ENCODE assay signal across 7 mouse cellular contexts in genomic region chr4:126105131-126105783, GRCm38 (mm10). TPM values are rescaled to one million over a fixed set of nuclear protein-coding genes. Genes with fewer than 3 reads are reported as not detected.
DNase-seq lines count a peak whose midpoint lies in the region; ATAC-seq lines count a peak whose summit lies in the region.

No protein-coding gene starts in this region.

- no peak overlapping the region for H3K27ac ChIP-seq in lung, embryonic 15.5 days
- no peak overlapping the region for H3K27ac ChIP-seq in forebrain, embryonic 14.5 days (ENCODE audit: low read depth, low read length)
- H3K27ac ChIP-seq in limb, embryonic 13.5 days = no peak overlapping the region
- H3K27ac ChIP-seq in stomach, embryonic 14.5 days (ENCODE audit: low read length) = no peak overlapping the region

- H3K9me3 ChIP-seq in lung, embryonic 15.5 days = no peaks in the 10 kb centered on the region
- no peaks in the 10 kb centered on the region for H3K9me3 ChIP-seq in forebrain, embryonic 14.5 days (replicated peaks; ENCODE audit: control insufficient read depth, low read length)
- no peaks in the 10 kb centered on the region for H3K9me3 ChIP-seq in limb, embryonic 13.5 days
- no peaks in the 10 kb centered on the region for H3K9me3 ChIP-seq in stomach, embryonic 14.5 days (ENCODE audit: control insufficient read depth, low read depth, low read length)

- no peak for ATAC-seq in lung, embryonic 15.5 days (ENCODE audit: borderline replicate concordance, extremely low read depth, low FRiP score, low TSS enrichment)
- no peak for ATAC-seq in forebrain, embryonic 14.5 days
- ATAC-seq in limb, embryonic 13.5 days (ENCODE audit: low FRiP score, low read depth) = no peak
- no peak for ATAC-seq in stomach, embryonic 14.5 days (ENCODE audit: insufficient number of reproducible peaks, insufficient read depth, low FRiP score, low read depth)

- H3K9ac ChIP-seq in lung, embryonic 15.5 days = peak overlapping the region; percentile 75; the same call in 1 of the 2 replicates
- peak overlapping the region; percentile 86 for H3K9ac ChIP-seq in forebrain, embryonic 14.5 days (ENCODE audit: low read length)
- H3K9ac ChIP-seq in limb, embryonic 13.5 days = peak overlapping the region; percentile 87; the same call in 1 of the 2 replicates
- H3K9ac ChIP-seq in stomach, embryonic 14.5 days (replicated peaks; ENCODE audit: low read depth, low read length) = no peak overlapping the region

- H3K36me3 ChIP-seq in lung, embryonic 15.5 days = no peaks in the 10 kb centered on the region
- H3K36me3 ChIP-seq in forebrain, embryonic 14.5 days (ENCODE audit: control insufficient read depth, insufficient read depth, low read length) = no peaks in the 10 kb centered on the region
- no peaks in the 10 kb centered on the region; the same call in 1 of the 2 replicates for H3K36me3 ChIP-seq in limb, embryonic 13.5 days
- H3K36me3 ChIP-seq in stomach, embryonic 14.5 days (ENCODE audit: control insufficient read depth, insufficient read depth, low read length) = no peaks in the 10 kb centered on the region

- peak overlapping the region; percentile 89 for H3K4me3 ChIP-seq in lung, embryonic 15.5 days
- H3K4me3 ChIP-seq in forebrain, embryonic 14.5 days (ENCODE audit: low read depth, low read length) = peak overlapping the region; percentile 90
- peak overlapping the region; percentile 87 for H3K4me3 ChIP-seq in limb, embryonic 13.5 days
- peak overlapping the region; percentile 94; the same call in 1 of the 2 replicates for H3K4me3 ChIP-seq in stomach, embryonic 14.5 days (ENCODE audit: low read depth, low read length)

- peak overlapping the region; percentile 93 for H3K4me2 ChIP-seq in lung, embryonic 15.5 days
- H3K4me2 ChIP-seq in forebrain, embryonic 14.5 days (ENCODE audit: low read length) = peak overlapping the region; percentile 95
- H3K4me2 ChIP-seq in limb, embryonic 13.5 days (replicated peaks) = peak overlapping the region; percentile 97
- H3K4me2 ChIP-seq in stomach, embryonic 14.5 days (replicated peaks; ENCODE audit: low read depth, low read length) = peak overlapping the region; percentile 81

- WGBS in lung, embryonic 15.5 days = 52% methylated on average over 7 of the region's 7 CpGs
- WGBS in forebrain, embryonic 14.5 days = 56% methylated on average over 7 of the region's 7 CpGs
- 54% methylated on average over 7 of the region's 7 CpGs for WGBS in limb, embryonic 13.5 days
- WGBS in stomach, embryonic 14.5 days = 58% methylated on average over 7 of the region's 7 CpGs

- H3K27me3 ChIP-seq in lung, embryonic 15.5 days = no peaks in the 10 kb centered on the region
- H3K27me3 ChIP-seq in forebrain, embryonic 14.5 days (replicated peaks; ENCODE audit: control insufficient read depth, insufficient read depth, low read length) = no peaks in the 10 kb centered on the region
- no peaks in the 10 kb centered on the region for H3K27me3 ChIP-seq in limb, embryonic 13.5 days
- H3K27me3 ChIP-seq in stomach, embryonic 14.5 days (ENCODE audit: control insufficient read depth, insufficient read depth, low read length) = no peaks in the 10 kb centered on the region

- peaks cover 53% of the 10 kb centered on the region for H3K4me1 ChIP-seq in lung, embryonic 15.5 days
- H3K4me1 ChIP-seq in forebrain, embryonic 14.5 days (ENCODE audit: control insufficient read depth, insufficient read depth, low read length) = peaks cover 35% of the 10 kb centered on the region
- peaks cover 46% of the 10 kb centered on the region for H3K4me1 ChIP-seq in limb, embryonic 13.5 days
- peaks cover 30% of the 10 kb centered on the region for H3K4me1 ChIP-seq in stomach, embryonic 14.5 days (ENCODE audit: control insufficient read depth, insufficient read depth, low read length)

- no peak for DNase-seq in lung, postnatal 36 days
- DNase-seq in forebrain, embryonic 14.5 days (ENCODE audit: low spot score) = no peak
- DNase-seq in layer of hippocampus, postnatal 10 days (ENCODE audit: low spot score in 2 of 2) = no peak
- no peak for DNase-seq in MN1 (ENCODE audit: low spot score)

RNA-seq across cellular contexts. Expression of gene Stk40, which starts 1.5 kb away (rescaled TPM):
- polyA plus RNA-seq in lung, embryonic 15.5 days (2015; fragmentation: Nextera tagmentation; extraction: Ambion mirVana) = 37.8 and 40.7 TPM in 2 replicates
- 22.2 and 25.1 TPM in 2 replicates for polyA plus RNA-seq in forebrain, embryonic 14.5 days (2014; fragmentation: Nextera tagmentation; extraction: Ambion mirVana)
- polyA plus RNA-seq in limb, embryonic 13.5 days (2015; fragmentation: Nextera tagmentation; extraction: Ambion mirVana) = 38.7 and 39.0 TPM in 2 replicates
- polyA plus RNA-seq in stomach, embryonic 14.5 days (2014; fragmentation: Nextera tagmentation; extraction: Ambion mirVana) = 20.0 and 23.6 TPM in 2 replicates
- total RNA-seq in layer of hippocampus, postnatal 10 days (2021) = 10 to 100 TPM; 19.7 to 20.7 TPM

RNA-seq across cellular contexts. Expression of gene Lsm10, which starts 8.8 kb away (rescaled TPM):
- polyA plus RNA-seq in lung, embryonic 15.5 days (2015; fragmentation: Nextera tagmentation; extraction: Ambion mirVana) = 50.3 and 54.1 TPM in 2 replicates
- polyA plus RNA-seq in forebrain, embryonic 14.5 days (2014; fragmentation: Nextera tagmentation; extraction: Ambion mirVana) = 63.1 and 76.6 TPM in 2 replicates
- 44.7 and 46.3 TPM in 2 replicates for polyA plus RNA-seq in limb, embryonic 13.5 days (2015; fragmentation: Nextera tagmentation; extraction: Ambion mirVana)
- 57.5 and 58.4 TPM in 2 replicates for polyA plus RNA-seq in stomach, embryonic 14.5 days (2014; fragmentation: Nextera tagmentation; extraction: Ambion mirVana)
- total RNA-seq in layer of hippocampus, postnatal 10 days (2021) = 10 to 100 TPM; 15.6 TPM

RNA-seq across cellular contexts. Expression of gene Eva1b, which starts 42.3 kb away (rescaled TPM):
- 95.9 and 101 TPM in 2 replicates for polyA plus RNA-seq in lung, embryonic 15.5 days (2015; fragmentation: Nextera tagmentation; extraction: Ambion mirVana)
- polyA plus RNA-seq in forebrain, embryonic 14.5 days (2014; fragmentation: Nextera tagmentation; extraction: Ambion mirVana) = 13.4 and 14.2 TPM in 2 replicates
- polyA plus RNA-seq in limb, embryonic 13.5 days (2015; fragmentation: Nextera tagmentation; extraction: Ambion mirVana) = 74.5 and 77.5 TPM in 2 replicates
- 70.2 and 76.5 TPM in 2 replicates for polyA plus RNA-seq in stomach, embryonic 14.5 days (2014; fragmentation: Nextera tagmentation; extraction: Ambion mirVana)
- total RNA-seq in layer of hippocampus, postnatal 10 days (2021) = 10 to 100 TPM in 1 of 2 experiments, 1 to 10 TPM in 1; 6.7 to 10.4 TPM

RNA-seq across cellular contexts. Expression of gene Oscp1, which starts 46.9 kb away (rescaled TPM):
- 20.1 and 22.8 TPM in 2 replicates for polyA plus RNA-seq in lung, embryonic 15.5 days (2015; fragmentation: Nextera tagmentation; extraction: Ambion mirVana)
- polyA plus RNA-seq in forebrain, embryonic 14.5 days (2014; fragmentation: Nextera tagmentation; extraction: Ambion mirVana) = 31.2 and 32.0 TPM in 2 replicates
- 17.2 and 19.4 TPM in 2 replicates for polyA plus RNA-seq in limb, embryonic 13.5 days (2015; fragmentation: Nextera tagmentation; extraction: Ambion mirVana)
- polyA plus RNA-seq in stomach, embryonic 14.5 days (2014; fragmentation: Nextera tagmentation; extraction: Ambion mirVana) = 13.3 and 16.0 TPM in 2 replicates
- total RNA-seq in layer of hippocampus, postnatal 10 days (2021) = 10 to 100 TPM; 43.2 to 53.0 TPM

RNA-seq across cellular contexts. Expression of gene Sh3d21, which starts 58.0 kb away (rescaled TPM):
- 7.2 and 9.4 TPM in 2 replicates for polyA plus RNA-seq in lung, embryonic 15.5 days (2015; fragmentation: Nextera tagmentation; extraction: Ambion mirVana)
- 1.1 TPM in 2 replicates for polyA plus RNA-seq in forebrain, embryonic 14.5 days (2014; fragmentation: Nextera tagmentation; extraction: Ambion mirVana)
- 9.3 and 10.5 TPM in 2 replicates for polyA plus RNA-seq in limb, embryonic 13.5 days (2015; fragmentation: Nextera tagmentation; extraction: Ambion mirVana)
- 7.4 and 8.7 TPM in 2 replicates for polyA plus RNA-seq in stomach, embryonic 14.5 days (2014; fragmentation: Nextera tagmentation; extraction: Ambion mirVana)
- total RNA-seq in layer of hippocampus, postnatal 10 days (2021) = 1 to 10 TPM; 1.0 to 1.1 TPM
